Mouse (Mus musculus) small intestine, adult 2 months (tissue): ENCODE results near the gene Sncg. TPM values are rescaled to one million over a fixed set of nuclear protein-coding genes. Genes with fewer than 3 reads are reported as not detected.

Experiments
- H3K27ac ChIP-seq: fragments of 200-500 bp; 2 replicates; pipeline ENCODE4 v1.5.1; 2012; ENCODE audit warnings: low read depth, low read length, control low read depth, inconsistent platforms; ENCODE audit not compliant: insufficient read depth
- H3K27me3 ChIP-seq: fragments of 200-500 bp; 2 replicates; pipeline ENCODE4 v1.6.1; 2012; ENCODE audit warnings: mild to moderate bottlenecking, moderate library complexity, low read length, inconsistent platforms; ENCODE audit not compliant: control insufficient read depth, insufficient read depth
- H3K36me3 ChIP-seq: fragments of 200-500 bp; 2 replicates; pipeline ENCODE4 v1.6.1; 2012; ENCODE audit warnings: mild to moderate bottlenecking, low read length, control low read depth, inconsistent platforms; ENCODE audit not compliant: control insufficient read depth, insufficient read depth
- H3K4me1 ChIP-seq: fragments of 200-500 bp; 2 replicates; pipeline ENCODE4 v1.6.1; 2012; ENCODE audit warnings: low read length, inconsistent platforms, mixed read lengths; ENCODE audit not compliant: control insufficient read depth, insufficient read depth, insufficient read length
- H3K4me3 ChIP-seq: fragments of 200-500 bp; 2 replicates; pipeline ENCODE4 v1.5.1; 2012; ENCODE audit warnings: low read depth, mild to moderate bottlenecking, control low read depth, inconsistent platforms, low read length, moderate library complexity
- CTCF ChIP-seq: fragments of 200-500 bp; IDR thresholded peaks from 2 replicates; pipeline ENCODE4 v1.5.1; 2012; ENCODE audit warnings: low read depth, mild to moderate bottlenecking, control low read depth, inconsistent platforms, low read length, moderate library complexity, mixed read lengths; ENCODE audit not compliant: insufficient replicate concordance, insufficient read length; ENCODE audit errors: extremely low read depth
- POLR2A ChIP-seq: fragments of 200-500 bp; IDR thresholded peaks from 2 replicates; pipeline ENCODE4 v1.6.1; 2012; ENCODE audit warnings: low read depth, mild to moderate bottlenecking, control low read depth, inconsistent platforms, low read length, moderate library complexity
- WGBS: fragments of 180-500 bp; shearing (Covaris S2); methylation state at CpG from one replicate; pipeline ENCODE4 v1.1.7; 2018; 5-methylcytosine and 5-hydroxymethylcytosine counted together
- polyA plus RNA-seq: library from polyadenylated mRNA; depleted of rRNA; stranded (reverse); fragments of >200 nt; gene quantifications from 2 replicates; pipeline ENCODE4 v1.2.3, GENCODE M21; 2012

Gene Sncg
- polyA plus RNA-seq, 1 experiment, result 4.8 TPM

DNA sequence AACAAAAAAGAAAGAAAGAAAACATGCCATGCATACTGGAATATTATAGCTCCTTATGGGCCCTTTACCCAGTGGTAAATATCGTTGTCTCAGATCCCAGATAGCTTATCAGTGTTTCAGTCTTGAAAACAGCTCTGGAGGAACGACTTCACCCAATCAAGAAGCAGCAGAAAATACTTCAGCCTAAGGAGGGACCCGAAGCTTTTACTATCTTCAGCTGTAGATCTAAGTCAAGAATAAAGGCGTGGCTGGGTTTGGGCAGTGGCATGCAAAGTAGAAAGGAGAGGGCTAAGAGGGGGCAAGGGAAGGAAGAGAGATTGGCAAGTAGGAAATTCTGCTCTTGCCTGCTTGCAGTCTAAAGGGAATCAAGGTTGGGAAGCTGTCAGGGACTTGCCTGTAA lies 12.5 kb downstream of the Sncg start:
- no peaks in the 10 kb centered on the region for H3K36me3 ChIP-seq
- no peak for TF ChIP-seq CTCF
- TF ChIP-seq POLR2A, result no peak
- no peak overlapping the region for H3K4me3 ChIP-seq
- H3K27ac ChIP-seq, result no peak overlapping the region
- H3K27me3 ChIP-seq, result no peaks in the 10 kb centered on the region
- 28% methylated on average over 4 of the region's 4 CpGs for WGBS
- peaks cover 16% of the 10 kb centered on the region; the same call in 1 of the 2 replicates for H3K4me1 ChIP-seq

GRCm38 (mm10) chr14:34360251-34360650 lies 14.3 kb downstream of the Sncg start:
- H3K27ac ChIP-seq, result no peak overlapping the region
- WGBS, result 44% methylated on average over 6 of the region's 6 CpGs
- TF ChIP-seq POLR2A (no peak), CTCF (no peak)
- no peaks in the 10 kb centered on the region for H3K27me3 ChIP-seq
- peaks cover 16% of the 10 kb centered on the region; the same call in 1 of the 2 replicates for H3K4me1 ChIP-seq
- H3K36me3 ChIP-seq, result no peaks in the 10 kb centered on the region
- H3K4me3 ChIP-seq, result no peak overlapping the region

GRCm38 (mm10) chr14:34359676-34360244 lies 14.8 kb downstream of the Sncg start:
- H3K36me3 ChIP-seq, result no peaks in the 10 kb centered on the region
- TF ChIP-seq CTCF (no peak), POLR2A (no peak)
- H3K4me1 ChIP-seq, result peaks cover 16% of the 10 kb centered on the region; the same call in 1 of the 2 replicates
- H3K27me3 ChIP-seq, result no peaks in the 10 kb centered on the region
- no peak overlapping the region for H3K27ac ChIP-seq
- no peak overlapping the region for H3K4me3 ChIP-seq
- 65% methylated on average over 5 of the region's 5 CpGs for WGBS

DNA sequence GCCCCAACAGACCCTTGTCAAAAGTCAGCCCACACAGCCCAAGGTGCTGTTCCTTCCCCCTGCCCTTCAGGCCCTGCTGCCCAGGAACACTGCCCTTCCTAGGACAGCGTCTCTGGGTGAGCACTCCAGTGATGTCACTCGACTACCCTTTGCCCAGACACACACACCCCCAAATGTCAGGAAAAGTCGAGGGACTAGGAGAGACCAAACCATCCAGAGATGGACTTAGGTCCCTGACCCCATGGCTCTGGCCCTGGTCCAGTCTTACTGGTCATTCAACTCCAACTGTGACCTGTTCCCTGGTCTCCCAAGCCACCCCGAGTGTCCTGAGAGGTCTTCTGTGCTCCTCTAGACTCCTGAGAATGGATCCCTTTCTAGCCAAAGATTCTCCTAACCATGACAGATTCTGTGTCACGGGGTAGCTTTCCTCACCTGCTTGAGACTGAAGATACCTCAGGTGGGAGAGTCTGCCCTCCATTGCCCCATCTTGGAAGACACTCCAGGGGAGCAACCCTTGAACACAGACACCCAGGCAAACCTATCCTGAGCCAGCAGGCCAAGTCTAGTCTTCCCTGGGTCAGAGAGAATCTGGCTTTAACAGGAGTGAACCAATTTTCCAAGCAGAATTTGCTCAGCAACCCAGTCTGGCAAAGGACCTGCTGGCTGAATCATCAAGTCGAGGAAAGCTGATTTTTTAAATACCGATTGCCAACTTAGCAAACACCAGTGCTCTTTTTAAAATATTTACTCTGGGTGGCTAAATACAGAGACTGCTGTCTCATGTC lies 16.7 kb downstream of the Sncg start:
- Histone ChIP-seq H3K27me3 (no peaks in the 10 kb centered on the region), H3K4me3 (no peak overlapping the region), H3K36me3 (no peaks in the 10 kb centered on the region), H3K27ac (no peak overlapping the region), H3K4me1 (peaks cover 8% of the 10 kb centered on the region; the same call in 1 of the 2 replicates)
- TF ChIP-seq POLR2A, result no peak
- TF ChIP-seq CTCF, result no peak
- WGBS, result 68% methylated on average over 7 of the region's 7 CpGs

DNA sequence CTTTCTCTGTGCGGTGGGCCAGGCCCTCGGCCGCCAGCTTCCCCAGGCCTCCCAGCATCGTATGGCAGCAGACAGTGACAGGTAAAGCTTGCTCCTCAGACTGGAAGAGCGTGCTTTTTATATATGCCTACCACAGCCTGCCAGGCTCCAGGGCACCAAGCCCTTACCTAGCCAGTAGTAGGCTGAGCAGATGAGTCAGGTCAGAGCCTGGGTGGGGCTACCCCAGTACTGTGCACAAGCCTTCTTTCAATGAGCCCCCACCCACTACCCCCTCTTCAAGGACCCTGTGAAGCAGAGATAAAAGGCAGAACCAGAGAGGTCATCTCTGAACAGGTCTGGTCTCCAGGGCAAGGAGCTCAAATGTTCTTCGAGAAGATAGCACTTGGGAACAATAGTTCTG lies 19.3 kb downstream of the Sncg start, which contains the start of gene Fam25c:
Fam25c (minus strand) TSS at position 133 of the 400 bp plus-strand sequence.
- Histone ChIP-seq H3K4me3 (no peak within 1 kb of the TSS), H3K36me3 (no peaks in the 10 kb centered on the region)
- WGBS, result 86% methylated on average over 6 of the region's 6 CpGs

GRCm38 (mm10) chr14:34354456-34354855 lies 20.1 kb downstream of the Sncg start:
- 53% methylated on average over 4 of the region's 4 CpGs for WGBS
- no peak for TF ChIP-seq POLR2A
- TF ChIP-seq CTCF, result no peak
- Histone ChIP-seq H3K27ac (no peak overlapping the region), H3K4me1 (no peaks in the 10 kb centered on the region), H3K36me3 (no peaks in the 10 kb centered on the region), H3K27me3 (no peaks in the 10 kb centered on the region), H3K4me3 (no peak overlapping the region)

More for the DNA sequence above, 19.3 kb downstream of the Sncg start, which contains the start of gene Fam25c:
- Histone ChIP-seq H3K4me1 (no peaks in the 10 kb centered on the region), H3K27me3 (no peaks in the 10 kb centered on the region), H3K27ac (no peak within 1 kb of the TSS)
- TF ChIP-seq POLR2A, result no peak
- no peak for TF ChIP-seq CTCF

DNA sequence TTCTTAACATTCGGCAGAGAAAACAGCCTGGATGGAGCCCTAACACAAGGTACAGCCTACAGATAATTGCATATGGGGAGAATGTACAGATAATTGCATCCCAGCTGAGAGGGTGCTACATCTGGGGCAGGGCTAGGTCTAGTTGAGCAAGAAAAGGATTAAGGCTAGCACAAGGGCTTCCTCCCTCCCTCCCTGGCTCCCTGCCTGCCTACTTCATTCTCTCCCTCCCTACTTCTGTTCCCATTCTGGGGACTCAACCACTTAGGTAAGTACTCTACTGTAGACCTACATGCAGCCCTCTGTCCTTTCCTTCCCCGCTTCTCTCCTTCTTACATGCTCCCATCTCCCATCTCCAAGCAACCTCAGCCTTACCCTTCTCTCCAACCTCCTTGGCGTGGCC lies 21.3 kb downstream of the Sncg start:
- Histone ChIP-seq H3K4me1 (no peaks in the 10 kb centered on the region), H3K4me3 (no peak overlapping the region), H3K36me3 (no peaks in the 10 kb centered on the region), H3K27ac (no peak overlapping the region), H3K27me3 (no peaks in the 10 kb centered on the region)
- TF ChIP-seq POLR2A (no peak), CTCF (no peak)
- WGBS, result 91% methylated on average over 3 of the region's 3 CpGs
